24 mouse cellular contexts compared by ENCODE assay signal in genomic region chr6:54854859-54855258, GRCm38 (mm10). TPM values are rescaled to one million over a fixed set of nuclear protein-coding genes. Genes with fewer than 3 reads are reported as not detected.
DNase-seq lines count a peak whose midpoint lies in the region; ATAC-seq and TF ChIP-seq lines count a peak whose summit lies in the region.
"Had no signal": no experiment of that assay in that cellular context is flagged by ENCODE, and none has a peak within 500 bp of the region (broad histone marks: within the 10 kb centered on the region; RNA-seq: fewer than 3 reads in every experiment).

No protein-coding gene starts in this region.

- ATAC-seq in lung, postnatal 0 days = no peak
- ATAC-seq in activated CD4-positive, CD25-positive, alpha-beta regulatory T cell, adult 4 months = peak; percentile 34
- no peak for ATAC-seq in intestine, postnatal 0 days
- ATAC-seq in hindbrain, embryonic 14.5 days (ENCODE audit: low FRiP score) = no peak
- ATAC-seq in hindbrain, embryonic 16.5 days = no peak
- ATAC-seq: liver, postnatal 0 days had no signal

- WGBS in lung, postnatal 0 days = 39% methylated on average over 4 of the region's 4 CpGs
- WGBS in intestine, postnatal 0 days = 45% methylated on average over 4 of the region's 4 CpGs
- 40% methylated on average over 4 of the region's 4 CpGs for WGBS in hindbrain, embryonic 14.5 days
- 47% methylated on average over 4 of the region's 4 CpGs for WGBS in hindbrain, embryonic 16.5 days

- no peak for TF ChIP-seq CTCF in lung, postnatal 0 days (IDR thresholded peaks at IDR 0.05)
- no peak for TF ChIP-seq CTCF in ES-Bruce4 (IDR thresholded peaks at IDR 0.05; ENCODE audit: low read depth, low read length)
- TF ChIP-seq CTCF in intestine, postnatal 0 days (IDR thresholded peaks at IDR 0.05; ENCODE audit: low read depth) = no peak

- H3K4me1 ChIP-seq in lung, postnatal 0 days (ENCODE audit: insufficient read depth, low read depth, low read length) = no peaks in the 10 kb centered on the region
- H3K4me1 ChIP-seq in ES-Bruce4 (ENCODE audit: control insufficient read depth, insufficient read depth, low read length) = peaks cover 15% of the 10 kb centered on the region
- peaks cover 9% of the 10 kb centered on the region for H3K4me1 ChIP-seq in intestine, postnatal 0 days (replicated peaks; ENCODE audit: control insufficient read depth, insufficient read depth, low read length)
- H3K4me1 ChIP-seq in hindbrain, embryonic 14.5 days (replicated peaks; ENCODE audit: control insufficient read depth, insufficient read depth, low read length) = peaks cover 14% of the 10 kb centered on the region
- peaks cover 8% of the 10 kb centered on the region for H3K4me1 ChIP-seq in hindbrain, embryonic 16.5 days (ENCODE audit: control insufficient read depth, insufficient read depth, low read depth, low read length)

- H3K9ac ChIP-seq in lung, postnatal 0 days (replicated peaks; ENCODE audit: low read depth) = no peak overlapping the region
- no peak overlapping the region for H3K9ac ChIP-seq in ES-Bruce4 (ENCODE audit: low read depth, poor library complexity, severe bottlenecking)
- no peak overlapping the region for H3K9ac ChIP-seq in intestine, postnatal 0 days (ENCODE audit: low read depth, low read length)
- H3K9ac ChIP-seq in hindbrain, embryonic 14.5 days = no peak overlapping the region
- H3K9ac ChIP-seq in hindbrain, embryonic 16.5 days (ENCODE audit: low read depth, low read length) = no peak overlapping the region
- H3K9ac ChIP-seq: embryonic facial prominence, embryonic 12.5 days; forebrain, embryonic 12.5 days; hindbrain, embryonic 12.5 days; liver, postnatal 0 days had no signal

- H3K9me3 ChIP-seq in lung, postnatal 0 days (ENCODE audit: low read length) = no peaks in the 10 kb centered on the region
- no peaks in the 10 kb centered on the region for H3K9me3 ChIP-seq in ES-Bruce4 (replicated peaks; ENCODE audit: control insufficient read depth, insufficient read depth, low read length, poor library complexity, severe bottlenecking)
- H3K9me3 ChIP-seq in intestine, postnatal 0 days (ENCODE audit: control insufficient read depth) = no peaks in the 10 kb centered on the region
- H3K9me3 ChIP-seq in hindbrain, embryonic 14.5 days (ENCODE audit: control insufficient read depth, low read length) = no peaks in the 10 kb centered on the region
- H3K9me3 ChIP-seq in hindbrain, embryonic 16.5 days (ENCODE audit: control insufficient read depth, low read length) = no peaks in the 10 kb centered on the region
- H3K9me3 ChIP-seq: embryonic facial prominence, embryonic 12.5 days; forebrain, embryonic 12.5 days; hindbrain, embryonic 12.5 days; limb, embryonic 10.5 days had no signal

- no peak overlapping the region for H3K27ac ChIP-seq in lung, postnatal 0 days (ENCODE audit: low read length)
- H3K27ac ChIP-seq in ES-Bruce4 (ENCODE audit: insufficient read depth, low read length) = peak overlapping the region; percentile 53; the same call in 1 of the 2 replicates
- peak overlapping the region; percentile 65; the same call in 1 of the 2 replicates for H3K27ac ChIP-seq in intestine, postnatal 0 days (ENCODE audit: low read depth, low read length)
- no peak overlapping the region for H3K27ac ChIP-seq in hindbrain, embryonic 14.5 days
- H3K27ac ChIP-seq in hindbrain, embryonic 16.5 days (ENCODE audit: low read depth, low read length) = no peak overlapping the region
- H3K27ac ChIP-seq: embryonic facial prominence, embryonic 12.5 days; forebrain, embryonic 12.5 days; hindbrain, embryonic 12.5 days; limb, embryonic 10.5 days had no signal

- no peaks in the 10 kb centered on the region for H3K27me3 ChIP-seq in lung, postnatal 0 days (replicated peaks; ENCODE audit: insufficient read depth, low read length)
- no peaks in the 10 kb centered on the region for H3K27me3 ChIP-seq in ES-Bruce4 (ENCODE audit: control insufficient read depth, insufficient read depth, low read length, poor library complexity, severe bottlenecking)
- H3K27me3 ChIP-seq in intestine, postnatal 0 days (replicated peaks; ENCODE audit: control insufficient read depth, insufficient read depth, low read length) = no peaks in the 10 kb centered on the region
- no peaks in the 10 kb centered on the region for H3K27me3 ChIP-seq in hindbrain, embryonic 14.5 days (ENCODE audit: control insufficient read depth, insufficient read depth, low read length)
- no peaks in the 10 kb centered on the region for H3K27me3 ChIP-seq in hindbrain, embryonic 16.5 days (replicated peaks; ENCODE audit: control insufficient read depth, insufficient read depth, low read length)
- H3K27me3 ChIP-seq: embryonic facial prominence, embryonic 12.5 days; forebrain, embryonic 12.5 days; hindbrain, embryonic 12.5 days had no signal

- H3K4me3 ChIP-seq in lung, postnatal 0 days (ENCODE audit: low read depth, low read length) = no peak overlapping the region
- H3K4me3 ChIP-seq in ES-Bruce4 (ENCODE audit: low read depth, low read length) = no peak overlapping the region
- H3K4me3 ChIP-seq in intestine, postnatal 0 days (ENCODE audit: low read depth, low read length) = no peak overlapping the region
- no peak overlapping the region for H3K4me3 ChIP-seq in hindbrain, embryonic 14.5 days (replicated peaks; ENCODE audit: low read length)
- no peak overlapping the region for H3K4me3 ChIP-seq in hindbrain, embryonic 16.5 days (ENCODE audit: low read length)
- H3K4me3 ChIP-seq: embryonic facial prominence, embryonic 12.5 days; erythroblast, embryonic 14.5 days; forebrain, embryonic 12.5 days; hindbrain, embryonic 12.5 days; limb, embryonic 10.5 days had no signal

- no peak for TF ChIP-seq POLR2A in ES-Bruce4 (IDR thresholded peaks at IDR 0.05; ENCODE audit: insufficient read depth, low read length)

- no peaks in the 10 kb centered on the region for H3K36me3 ChIP-seq in lung, postnatal 0 days (ENCODE audit: insufficient read depth, low read length)
- no peaks in the 10 kb centered on the region for H3K36me3 ChIP-seq in ES-Bruce4 (ENCODE audit: control insufficient read depth, insufficient read depth, low read length, poor library complexity, severe bottlenecking)
- H3K36me3 ChIP-seq in intestine, postnatal 0 days (ENCODE audit: control insufficient read depth, insufficient read depth) = no peaks in the 10 kb centered on the region
- no peaks in the 10 kb centered on the region for H3K36me3 ChIP-seq in hindbrain, embryonic 14.5 days (replicated peaks; ENCODE audit: control insufficient read depth, insufficient read depth)
- H3K36me3 ChIP-seq in hindbrain, embryonic 16.5 days (ENCODE audit: control insufficient read depth, insufficient read depth, low read length) = no peaks in the 10 kb centered on the region
- H3K36me3 ChIP-seq: embryonic facial prominence, embryonic 12.5 days; forebrain, embryonic 12.5 days; hindbrain, embryonic 12.5 days; limb, embryonic 10.5 days had no signal

- peak; percentile 38 for DNase-seq in lung, postnatal 0 days (ENCODE audit: low spot score)
- DNase-seq in lung, adult 18-20 months = no peak
- no peak for DNase-seq in hindbrain, embryonic 14.5 days (ENCODE audit: low spot score)
- no peak for DNase-seq in right cerebral cortex, adult 18-20 months
- DNase-seq: adrenal gland, postnatal 14 days; cerebellum, adult 9-11 months; gastrocnemius, postnatal 36 days; kidney, adult 8-10 months; kidney, postnatal 14 days; liver; liver, postnatal 0 days; lung, postnatal 14 days; right cerebral cortex, postnatal 14 days; thymus, postnatal 4 days had no signal

- TF ChIP-seq EP300 in lung, postnatal 0 days (IDR thresholded peaks at IDR 0.05) = no peak
- TF ChIP-seq EP300 in ES-Bruce4 (IDR thresholded peaks at IDR 0.05; ENCODE audit: insufficient read depth, low read depth, low read length) = peak; percentile 95

- no peak overlapping the region for H3K4me2 ChIP-seq in lung, postnatal 0 days (replicated peaks; ENCODE audit: low read depth, low read length)
- H3K4me2 ChIP-seq in intestine, postnatal 0 days (replicated peaks; ENCODE audit: low read depth) = no peak overlapping the region
- no peak overlapping the region for H3K4me2 ChIP-seq in hindbrain, embryonic 14.5 days (replicated peaks)
- H3K4me2 ChIP-seq in hindbrain, embryonic 16.5 days (ENCODE audit: low read length) = no peak overlapping the region
- H3K4me2 ChIP-seq: embryonic facial prominence, embryonic 12.5 days; forebrain, embryonic 12.5 days; hindbrain, embryonic 12.5 days; midbrain, embryonic 11.5 days had no signal

RNA-seq across cellular contexts. Expression of gene Znrf2, which starts 38.1 kb away (rescaled TPM):
- polyA plus RNA-seq in lung, postnatal 0 days (2015; fragmentation: Nextera tagmentation; extraction: Ambion mirVana) = 4.6 and 5.7 TPM in 2 replicates
- 34.5 and 37.0 TPM in 2 replicates for polyA plus RNA-seq in ES-Bruce4 (2011; ENCODE audit: insufficient read depth, insufficient read length, low read depth, missing spikeins)
- polyA plus RNA-seq in activated CD4-positive, CD25-positive, alpha-beta regulatory T cell, adult 4 months (2017; shearing (Covaris generic)) = 10 to 100 TPM; 19.6 to 27.1 TPM
- 7.8 and 8.5 TPM in 2 replicates for polyA plus RNA-seq in intestine, postnatal 0 days (2015; fragmentation: Nextera tagmentation; extraction: Ambion mirVana)
- polyA plus RNA-seq in hindbrain, embryonic 14.5 days (2014; fragmentation: Nextera tagmentation; extraction: Ambion mirVana) = 6.1 and 7.7 TPM in 2 replicates
- 5.0 and 5.3 TPM in 2 replicates for polyA plus RNA-seq in hindbrain, embryonic 16.5 days (2015; fragmentation: Nextera tagmentation; extraction: Ambion mirVana)

Comparison
In these comparisons a context has a peak if more than half of its experiments do, and no peak if none do; other contexts are left out.
1. H3K27ac ChIP-seq: peak in ES-Bruce4 (single experiment) and intestine, postnatal 0 days (single experiment); none in lung, postnatal 0 days (single experiment), hindbrain, embryonic 14.5 days (single experiment) and hindbrain, embryonic 16.5 days (single experiment).